Mouse (Mus musculus): ENCODE measurements around the gene Selenom. TPM values are rescaled to one million over a fixed set of nuclear protein-coding genes. Genes with fewer than 3 reads are reported as not detected.

Selenom gene
- polyA plus RNA-seq (2015; fragmentation: Nextera tagmentation; extraction: Ambion mirVana), result 72.7 and 75.6 TPM in 2 replicates

GRCm38 (mm10) chr11:3514529-3515054 lies at the start of gene Selenom:
Selenom (plus strand) TSS chr11:3514684.
- WGBS, result 0% methylated on average over 26 of the region's 26 CpGs

DNA sequence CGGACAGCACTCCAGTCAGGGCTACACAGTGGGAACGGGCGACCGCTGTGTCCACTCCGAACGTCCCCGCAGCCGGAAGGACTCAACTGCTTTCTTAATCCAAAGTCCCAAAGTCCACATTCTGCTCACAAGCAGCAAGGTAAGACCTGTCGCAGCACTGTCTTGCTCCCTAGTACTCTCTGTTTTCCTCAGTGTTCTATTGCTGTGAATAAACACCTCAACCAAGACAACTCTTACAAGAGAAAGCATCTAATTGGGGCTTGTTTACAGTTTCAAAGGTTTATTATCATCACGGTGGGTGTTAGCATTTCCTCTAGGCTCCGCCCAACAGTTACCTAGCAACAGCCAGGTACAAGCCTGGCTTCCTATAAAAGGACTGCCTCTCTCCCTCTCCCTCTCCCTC lies 43.0 kb upstream of the Selenom start:
- no peak overlapping the region for H3K4me2 ChIP-seq
- no peak for ATAC-seq (replicated peaks)
- H3K27me3 ChIP-seq (replicated peaks), result no peaks in the 10 kb centered on the region
- no peak overlapping the region for H3K4me3 ChIP-seq
- no peaks in the 10 kb centered on the region for H3K9me3 ChIP-seq
- WGBS, result 25% methylated on average over 11 of the region's 11 CpGs
- no peaks in the 10 kb centered on the region for H3K36me3 ChIP-seq (replicated peaks)
- H3K27ac ChIP-seq, result no peak overlapping the region
- H3K9ac ChIP-seq, result no peak overlapping the region
- no peaks in the 10 kb centered on the region for H3K4me1 ChIP-seq

More at GRCm38 (mm10) chr11:3514529-3515054, at the start of gene Selenom:
- Histone ChIP-seq H3K4me2 (peak within 1 kb of the TSS; percentile 89), H3K4me3 (peak within 1 kb of the TSS; percentile 53), H3K4me1 (peaks cover 37% of the 10 kb centered on the region), H3K9ac (peak within 1 kb of the TSS; percentile 63), H3K9me3 (no peaks in the 10 kb centered on the region), H3K36me3 (replicated peaks) (no peaks in the 10 kb centered on the region), H3K27me3 (replicated peaks) (peaks cover 21% of the 10 kb centered on the region), H3K27ac (peak within 1 kb of the TSS; percentile 42)
- ATAC-seq (replicated peaks), result peak; percentile 73

DNA sequence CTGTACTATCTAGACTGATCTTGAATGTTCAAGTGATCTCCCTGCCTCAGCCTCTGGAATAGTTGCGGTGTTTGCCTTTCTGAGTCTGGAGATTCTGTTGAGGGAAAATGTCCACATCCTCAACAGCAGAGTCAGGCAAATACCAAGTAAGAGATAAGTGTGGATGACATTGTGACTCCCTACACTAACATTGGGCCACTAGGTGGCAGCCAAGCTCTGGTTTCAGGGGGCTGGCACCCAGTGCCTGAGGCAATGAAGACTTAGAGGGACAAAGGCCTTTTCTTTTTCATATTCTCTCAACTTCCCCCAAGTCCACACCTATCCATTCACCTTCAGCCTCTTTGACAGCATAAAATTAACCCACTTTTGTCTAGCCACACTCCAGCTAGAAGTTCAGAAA lies 42.0 kb upstream of the Selenom start:
- Histone ChIP-seq H3K27me3 (replicated peaks) (no peaks in the 10 kb centered on the region), H3K9me3 (no peaks in the 10 kb centered on the region), H3K4me1 (no peaks in the 10 kb centered on the region), H3K27ac (no peak overlapping the region), H3K36me3 (replicated peaks) (no peaks in the 10 kb centered on the region), H3K4me3 (no peak overlapping the region), H3K9ac (no peak overlapping the region), H3K4me2 (no peak overlapping the region)
- 27% methylated on average over 1 of the region's 1 CpGs for WGBS
- 0 out of 2 replicates have a peak, but pooled peaks have one; percentile 45 for ATAC-seq (replicated peaks)

- Histone ChIP-seq H3K4me3 (no peak overlapping the region), H3K27me3 (replicated peaks) (no peaks in the 10 kb centered on the region), H3K9me3 (no peaks in the 10 kb centered on the region), H3K4me1 (no peaks in the 10 kb centered on the region), H3K36me3 (replicated peaks) (no peaks in the 10 kb centered on the region), H3K4me2 (no peak overlapping the region), H3K27ac (no peak overlapping the region), H3K9ac (no peak overlapping the region)
- ATAC-seq (replicated peaks), result no peak
- 89% methylated on average over 7 of the region's 7 CpGs for WGBS
These were observed 39.9 kb upstream of the Selenom start for GRCm38 (mm10) chr11:3474480-3475115.

DNA sequence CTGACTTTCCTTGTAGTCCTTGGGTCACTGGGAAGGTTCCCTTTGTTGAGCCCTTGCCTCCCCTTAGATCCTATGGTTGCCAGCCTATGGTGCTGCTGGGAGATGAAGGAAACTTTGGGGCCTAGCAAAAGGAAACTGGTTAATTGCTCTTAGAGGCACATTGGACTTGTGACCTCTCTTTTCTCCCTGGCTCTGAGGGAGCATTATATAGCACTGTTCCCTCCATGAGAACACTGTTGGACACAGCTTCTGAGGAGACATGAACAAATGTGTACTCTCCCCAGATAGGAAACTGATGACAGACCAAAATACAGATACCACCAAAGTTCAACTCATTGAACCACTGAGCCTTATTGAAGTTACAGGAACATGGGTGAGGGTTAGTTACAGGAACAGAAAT lies 39.0 kb upstream of the Selenom start:
- no peaks in the 10 kb centered on the region for H3K9me3 ChIP-seq
- H3K4me1 ChIP-seq, result no peaks in the 10 kb centered on the region
- no peak for ATAC-seq (replicated peaks)
- no peak overlapping the region for H3K4me3 ChIP-seq
- H3K27me3 ChIP-seq (replicated peaks), result no peaks in the 10 kb centered on the region
- H3K36me3 ChIP-seq (replicated peaks), result no peaks in the 10 kb centered on the region
- H3K27ac ChIP-seq, result no peak overlapping the region
- H3K9ac ChIP-seq, result no peak overlapping the region
- no peak overlapping the region for H3K4me2 ChIP-seq

DNA sequence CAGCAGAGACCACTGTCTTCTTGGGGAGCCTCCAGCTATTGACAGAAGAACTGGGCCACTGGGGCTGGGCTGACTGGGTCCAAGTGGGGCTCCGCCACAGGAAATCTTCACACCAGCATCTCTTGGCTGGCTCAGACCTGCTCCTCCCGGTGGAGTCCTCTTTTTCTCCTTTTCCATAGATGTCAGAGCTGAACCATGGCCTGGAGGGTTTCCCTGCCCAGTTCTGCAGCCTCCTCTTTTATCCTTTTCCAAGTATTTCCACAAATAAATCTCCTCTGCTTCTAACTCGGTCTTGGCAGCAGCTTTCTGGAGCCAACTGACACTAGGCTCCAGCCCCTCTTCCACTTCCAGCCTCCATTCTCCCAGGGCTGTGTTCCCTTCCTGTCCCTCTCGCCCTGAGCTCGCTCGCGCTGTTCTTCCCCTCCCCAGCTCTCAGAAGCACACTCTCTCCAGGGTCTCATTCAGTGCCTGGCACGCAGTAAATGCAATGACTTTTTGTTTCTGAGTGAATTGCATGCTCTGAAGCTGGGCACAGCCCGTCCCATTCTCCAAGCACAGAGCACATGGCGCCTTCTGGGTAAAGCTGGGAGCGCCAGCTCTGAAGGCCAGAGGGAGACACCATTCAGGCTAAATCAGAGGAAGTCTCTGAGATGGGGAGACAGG lies 30.4 kb upstream of the Selenom start:
- Histone ChIP-seq H3K9me3 (no peaks in the 10 kb centered on the region), H3K4me2 (no peak overlapping the region), H3K27me3 (replicated peaks) (no peaks in the 10 kb centered on the region), H3K9ac (no peak overlapping the region), H3K4me3 (no peak overlapping the region), H3K36me3 (replicated peaks) (no peaks in the 10 kb centered on the region), H3K4me1 (no peaks in the 10 kb centered on the region), H3K27ac (0 out of 2 replicates have a peak overlapping the region, but pooled peaks have one; percentile 11)
- no peak for ATAC-seq (replicated peaks)
- 57% methylated on average over 11 of the region's 11 CpGs for WGBS

DNA sequence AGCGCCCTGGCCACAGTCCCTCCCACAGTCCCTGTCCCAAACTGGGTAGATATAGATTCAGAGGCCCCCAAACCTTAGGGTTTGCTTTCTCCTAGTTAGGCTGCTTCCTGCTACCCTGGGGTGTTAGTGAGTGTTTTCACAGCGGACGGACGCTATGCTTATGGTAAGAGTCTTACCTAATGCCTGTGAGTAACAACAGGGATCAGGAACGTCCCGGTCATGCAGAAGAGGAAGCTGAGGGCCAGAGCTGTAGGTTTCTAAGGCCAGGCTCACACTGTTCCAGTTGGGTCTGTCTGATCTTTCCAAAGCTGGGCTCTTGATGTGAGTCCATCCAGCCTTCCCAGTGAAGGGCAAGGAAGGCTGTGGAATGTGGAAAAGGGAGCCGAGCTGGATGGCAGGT lies 28.1 kb upstream of the Selenom start:
- WGBS, result 75% methylated on average over 7 of the region's 7 CpGs

DNA sequence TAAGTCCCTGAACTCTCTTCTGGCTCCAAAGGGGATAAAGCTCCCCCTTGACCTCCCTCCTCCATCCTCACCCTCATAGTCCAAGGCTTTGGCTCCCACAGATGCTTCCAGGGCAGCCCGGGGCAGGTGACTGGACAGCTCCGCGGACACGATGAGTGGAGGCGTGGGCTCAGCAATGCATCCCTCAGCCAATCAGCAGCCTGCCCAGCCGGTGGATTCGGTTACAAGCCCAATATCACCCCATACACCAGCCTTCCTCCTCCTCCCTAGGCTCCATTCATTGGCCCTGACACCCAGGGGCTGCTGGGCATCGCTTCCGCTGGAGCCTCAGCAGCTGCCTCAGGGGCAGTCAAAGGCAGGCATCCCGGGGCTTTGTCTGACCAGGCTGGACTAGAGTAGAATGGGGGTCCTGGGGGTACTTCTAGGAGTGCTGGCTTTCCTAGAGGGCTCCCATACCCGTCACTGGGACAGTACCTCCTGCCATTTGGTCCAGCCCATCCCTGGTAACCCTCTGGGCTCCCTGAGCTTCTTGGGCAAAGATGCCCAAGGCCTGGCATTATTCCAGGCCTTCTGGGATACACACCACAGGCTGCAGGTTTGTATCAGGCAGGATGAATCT lies 26.4 kb upstream of the Selenom start, which contains the start of gene Pla2g3:
Gene Pla2g3, plus strand, starts transcription at position 333 of the 619 bp plus-strand sequence.
- Histone ChIP-seq H3K9me3 (no peaks in the 10 kb centered on the region), H3K27ac (no peak within 1 kb of the TSS), H3K4me2 (no peak within 1 kb of the TSS), H3K9ac (no peak within 1 kb of the TSS), H3K36me3 (replicated peaks) (no peaks in the 10 kb centered on the region), H3K4me3 (no peak within 1 kb of the TSS), H3K27me3 (replicated peaks) (no peaks in the 10 kb centered on the region), H3K4me1 (no peaks in the 10 kb centered on the region)
- no peak for ATAC-seq (replicated peaks)
- WGBS, result 21% methylated on average over 11 of the region's 11 CpGs

More for the DNA sequence above, 28.1 kb upstream of the Selenom start:
- Histone ChIP-seq H3K4me1 (no peaks in the 10 kb centered on the region), H3K27ac (no peak overlapping the region), H3K4me3 (no peak overlapping the region), H3K27me3 (replicated peaks) (no peaks in the 10 kb centered on the region), H3K36me3 (replicated peaks) (no peaks in the 10 kb centered on the region), H3K9ac (no peak overlapping the region), H3K9me3 (no peaks in the 10 kb centered on the region), H3K4me2 (no peak overlapping the region)
- ATAC-seq (replicated peaks), result no peak

- H3K4me1 ChIP-seq, result no peaks in the 10 kb centered on the region
- H3K9ac ChIP-seq, result no peak overlapping the region
- H3K9me3 ChIP-seq, result no peaks in the 10 kb centered on the region
- ATAC-seq (replicated peaks), result no peak
- H3K4me3 ChIP-seq, result no peak overlapping the region
- WGBS, result 84% methylated on average over 5 of the region's 5 CpGs
- no peaks in the 10 kb centered on the region for H3K36me3 ChIP-seq (replicated peaks)
- H3K4me2 ChIP-seq, result no peak overlapping the region
- H3K27ac ChIP-seq, result no peak overlapping the region
- no peaks in the 10 kb centered on the region for H3K27me3 ChIP-seq (replicated peaks)
These were observed 25.4 kb upstream of the Selenom start for GRCm38 (mm10) chr11:3489036-3489435.

GRCm38 (mm10) chr11:3492748-3493147 lies 21.7 kb upstream of the Selenom start:
- Histone ChIP-seq H3K4me2 (no peak overlapping the region), H3K9me3 (no peaks in the 10 kb centered on the region), H3K4me3 (no peak overlapping the region), H3K27ac (no peak overlapping the region), H3K9ac (no peak overlapping the region), H3K4me1 (no peaks in the 10 kb centered on the region), H3K36me3 (replicated peaks) (no peaks in the 10 kb centered on the region), H3K27me3 (replicated peaks) (no peaks in the 10 kb centered on the region)
- ATAC-seq (replicated peaks), result no peak
- WGBS, result 82% methylated on average over 4 of the region's 4 CpGs

DNA sequence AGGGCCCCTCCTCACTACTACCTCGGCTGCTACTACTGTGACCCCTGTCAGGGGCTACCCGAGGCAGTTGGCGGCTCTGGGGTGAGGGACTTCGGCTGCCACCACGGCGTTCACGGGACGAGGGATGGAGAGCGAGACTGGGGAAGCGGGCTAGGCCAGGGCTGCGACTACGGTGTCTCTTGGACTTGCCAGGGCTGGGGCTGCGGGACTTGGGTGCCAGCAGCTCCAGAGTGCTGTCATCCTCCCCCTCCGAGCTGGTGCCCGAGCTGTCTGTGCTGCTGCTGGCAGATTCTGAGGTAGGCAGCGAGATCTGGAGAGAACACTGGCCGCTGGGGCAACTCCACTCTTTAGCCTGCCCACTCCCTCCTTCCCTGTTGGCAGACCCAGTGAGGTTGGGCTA lies 19.6 kb upstream of the Selenom start:
- H3K9ac ChIP-seq, result no peak overlapping the region
- ATAC-seq (replicated peaks), result no peak
- no peaks in the 10 kb centered on the region for H3K9me3 ChIP-seq
- no peak overlapping the region for H3K4me2 ChIP-seq
- 81% methylated on average over 17 of the region's 17 CpGs for WGBS
- no peak overlapping the region for H3K27ac ChIP-seq
- H3K36me3 ChIP-seq (replicated peaks), result no peaks in the 10 kb centered on the region
- no peak overlapping the region for H3K4me3 ChIP-seq
- H3K4me1 ChIP-seq, result no peaks in the 10 kb centered on the region
- no peaks in the 10 kb centered on the region for H3K27me3 ChIP-seq (replicated peaks)

GRCm38 (mm10) chr11:3495496-3495895 lies 19.0 kb upstream of the Selenom start:
- Histone ChIP-seq H3K4me3 (no peak overlapping the region), H3K9ac (no peak overlapping the region), H3K9me3 (no peaks in the 10 kb centered on the region), H3K36me3 (replicated peaks) (no peaks in the 10 kb centered on the region), H3K27ac (no peak overlapping the region), H3K27me3 (replicated peaks) (no peaks in the 10 kb centered on the region), H3K4me1 (no peaks in the 10 kb centered on the region), H3K4me2 (no peak overlapping the region)
- ATAC-seq (replicated peaks), result no peak
- 95% methylated on average over 14 of the region's 14 CpGs for WGBS

Data from midbrain, embryonic 15.5 days (tissue).